Mouse (Mus musculus) midbrain, postnatal 0 days (tissue): ENCODE measurements around the gene Cib4. TPM values are rescaled to one million over a fixed set of nuclear protein-coding genes. Genes with fewer than 3 reads are reported as not detected.
A peak's percentile ranks its signal among the peaks of the same experiment; 100 is the strongest.

Experiments used
- ATAC-seq: fragments of 200-750 bp; cut with Nextera tagmentation; 2 replicates; pipeline ENCODE4 v1.8.0; 2017; ENCODE audit warnings: moderate number of reproducible peaks, mild to moderate bottlenecking, moderate TSS enrichment, moderate library complexity; ENCODE audit not compliant: low FRiP score
- DNase-seq: peaks from one replicate; pipeline ENCODE4 v3.0.0-alpha.2; 2015; ENCODE audit warnings: low spot score
- H3K27ac ChIP-seq: fragments of 300-500 bp; sonication (generic); 2 replicates; pipeline ENCODE4 v1.5.1; 2014; ENCODE audit warnings: low read depth, mild to moderate bottlenecking, low read length, mixed read lengths
- H3K27me3 ChIP-seq: fragments of 300-500 bp; sonication (generic); 2 replicates; pipeline ENCODE4 v1.6.1; 2014; ENCODE audit warnings: low read length, control low read depth, mixed read lengths; ENCODE audit not compliant: insufficient read depth
- H3K36me3 ChIP-seq: fragments of 300-500 bp; sonication (generic); 2 replicates; pipeline ENCODE4 v1.6.1; 2014; ENCODE audit warnings: low read length, control low read depth, mixed read lengths; ENCODE audit not compliant: insufficient read depth
- H3K4me1 ChIP-seq: fragments of 300-500 bp; sonication (generic); 2 replicates; pipeline ENCODE4 v1.6.1; 2014; ENCODE audit warnings: mild to moderate bottlenecking, control low read depth, antibody characterized with exemption, low read length, mixed read lengths; ENCODE audit not compliant: insufficient read depth
- H3K4me2 ChIP-seq: fragments of 300-500 bp; sonication (generic); 2 replicates; pipeline ENCODE4 v1.6.1; 2014; ENCODE audit warnings: low read depth, mild to moderate bottlenecking, low read length, mixed read lengths; ENCODE audit not compliant: poor library complexity, severe bottlenecking
- H3K4me3 ChIP-seq: fragments of 300-500 bp; sonication (generic); 2 replicates; pipeline ENCODE4 v1.5.1; 2014; ENCODE audit warnings: low read depth, mild to moderate bottlenecking, low read length, moderate library complexity
- H3K9ac ChIP-seq: fragments of 300-500 bp; sonication (generic); replicated peaks from 2 replicates; pipeline ENCODE4 v1.6.1; 2014; ENCODE audit warnings: mild to moderate bottlenecking, low read length, moderate library complexity, mixed read lengths; ENCODE audit not compliant: poor library complexity, severe bottlenecking
- H3K9me3 ChIP-seq: fragments of 300-500 bp; sonication (generic); 2 replicates; pipeline ENCODE4 v1.6.1; 2016; ENCODE audit warnings: low read length, control low read depth
- CTCF ChIP-seq: IDR thresholded peaks from 2 replicates; pipeline ENCODE4 v1.5.1; 2016; ENCODE audit warnings: antibody characterized with exemption, mild to moderate bottlenecking
- WGBS: fragments of 180-500 bp; shearing (Covaris S2); extraction: QIAGEN DNeasy Blood & Tissue Kit; methylation state at CpG from one replicate; pipeline ENCODE4 v1.1.7; 2014; 5-methylcytosine and 5-hydroxymethylcytosine counted together
- polyA plus RNA-seq: library from polyadenylated mRNA; unstranded; fragments of >200 nt; fragmentation: Nextera tagmentation; extraction: Ambion mirVana; gene quantifications from 2 replicates; pipeline ENCODE4 v1.2.1, GENCODE M21; 2015
- total RNA-seq: library from RNA; depleted of rRNA; stranded (reverse); fragments of >200 nt; gene quantifications from 2 replicates; pipeline ENCODE4 v1.2.3, GENCODE M21; 2014

Cib4 gene
- total and polyA plus RNA-seq, 2 experiments from 2014 or later, result not detected

DNA sequence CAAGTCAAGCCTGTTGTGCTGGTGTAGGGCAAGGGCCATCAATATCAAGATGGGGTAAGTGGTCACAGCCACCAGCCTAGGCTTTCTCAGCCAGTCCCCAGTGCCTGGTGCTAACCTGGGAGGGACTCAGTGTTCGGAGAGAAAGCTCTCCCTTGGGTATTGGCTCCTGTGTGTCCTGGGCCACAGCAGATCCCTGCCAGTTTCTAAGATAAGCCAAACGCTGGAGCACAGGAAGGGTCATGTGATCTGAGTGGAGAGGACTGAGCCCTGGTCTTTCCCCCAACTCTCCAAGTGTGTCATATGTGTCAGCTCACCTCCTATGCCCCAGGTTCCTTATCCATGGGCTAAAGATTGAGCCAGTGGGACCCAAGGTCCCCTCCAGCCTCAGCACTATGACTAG lies 41.5 kb upstream of the Cib4 start:
- Histone ChIP-seq H3K36me3 (no peaks in the 10 kb centered on the region), H3K4me2 (peak overlapping the region; percentile 97), H3K9me3 (no peaks in the 10 kb centered on the region), H3K27me3 (no peaks in the 10 kb centered on the region), H3K9ac (0 out of 2 replicates have a peak overlapping the region, but pooled peaks have one; percentile 85), H3K4me3 (peak overlapping the region; percentile 79; the same call in 1 of the 2 replicates), H3K27ac (no peak overlapping the region), H3K4me1 (peaks cover 9% of the 10 kb centered on the region)
- 25% methylated on average over 2 of the region's 2 CpGs for WGBS
- no peak for TF ChIP-seq CTCF
- no peak for DNase-seq
- ATAC-seq, result no peak

DNA sequence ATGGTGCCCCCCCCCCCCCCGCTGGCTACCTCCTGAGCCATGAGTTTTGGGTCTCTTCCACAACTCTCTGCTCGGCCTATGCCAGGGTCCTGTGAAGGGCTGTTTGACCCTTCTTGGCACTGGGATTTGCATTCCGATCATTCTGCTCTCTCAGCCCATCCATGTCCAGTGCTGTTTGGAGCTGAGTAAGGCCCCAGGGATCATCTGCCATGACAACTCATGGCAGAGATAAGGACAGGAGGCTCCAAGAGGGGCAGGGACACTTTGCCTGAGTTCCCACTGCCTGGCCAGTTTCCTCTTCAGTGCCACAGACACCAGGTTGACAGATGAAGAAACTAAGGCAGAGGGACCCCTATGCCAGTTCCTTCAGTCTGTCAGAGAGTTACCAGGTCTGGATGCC lies 41.0 kb upstream of the Cib4 start:
- DNase-seq, result peak; percentile 44
- Histone ChIP-seq H3K36me3 (no peaks in the 10 kb centered on the region), H3K27ac (no peak overlapping the region), H3K27me3 (no peaks in the 10 kb centered on the region), H3K9me3 (no peaks in the 10 kb centered on the region), H3K4me1 (peaks cover 7% of the 10 kb centered on the region), H3K9ac (no peak overlapping the region), H3K4me2 (no peak overlapping the region), H3K4me3 (no peak overlapping the region)
- WGBS, result 86% methylated on average over 3 of the region's 3 CpGs
- no peak for ATAC-seq
- TF ChIP-seq CTCF, result no peak

DNA sequence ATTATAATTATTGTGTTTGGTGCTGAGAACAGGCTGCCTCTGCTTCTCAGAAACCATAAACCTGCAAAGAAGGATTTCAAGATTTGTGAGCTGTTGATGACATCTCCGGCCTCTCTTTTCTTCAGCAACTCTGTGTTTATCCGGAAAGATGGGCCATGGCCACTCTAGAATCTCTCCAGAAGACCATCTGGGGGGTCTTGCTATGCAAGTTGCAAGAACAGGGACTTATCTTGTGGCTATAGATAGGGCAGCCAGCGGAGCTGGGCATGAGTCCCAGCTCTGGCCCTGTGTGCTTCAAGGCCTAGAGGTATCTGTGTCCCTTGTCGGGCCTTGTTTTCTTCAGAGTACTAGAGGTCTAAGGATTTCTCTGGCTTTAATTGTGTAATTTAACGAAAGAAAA lies 36.4 kb upstream of the Cib4 start:
- H3K4me3 ChIP-seq, result no peak overlapping the region
- H3K9me3 ChIP-seq, result no peaks in the 10 kb centered on the region
- no peaks in the 10 kb centered on the region for H3K4me1 ChIP-seq
- no peak overlapping the region for H3K27ac ChIP-seq
- 86% methylated on average over 5 of the region's 5 CpGs for WGBS
- DNase-seq (no peak), ATAC-seq (no peak)
- H3K4me2 ChIP-seq, result no peak overlapping the region
- no peaks in the 10 kb centered on the region for H3K36me3 ChIP-seq
- TF ChIP-seq CTCF, result no peak
- no peaks in the 10 kb centered on the region for H3K27me3 ChIP-seq
- H3K9ac ChIP-seq, result no peak overlapping the region

DNA sequence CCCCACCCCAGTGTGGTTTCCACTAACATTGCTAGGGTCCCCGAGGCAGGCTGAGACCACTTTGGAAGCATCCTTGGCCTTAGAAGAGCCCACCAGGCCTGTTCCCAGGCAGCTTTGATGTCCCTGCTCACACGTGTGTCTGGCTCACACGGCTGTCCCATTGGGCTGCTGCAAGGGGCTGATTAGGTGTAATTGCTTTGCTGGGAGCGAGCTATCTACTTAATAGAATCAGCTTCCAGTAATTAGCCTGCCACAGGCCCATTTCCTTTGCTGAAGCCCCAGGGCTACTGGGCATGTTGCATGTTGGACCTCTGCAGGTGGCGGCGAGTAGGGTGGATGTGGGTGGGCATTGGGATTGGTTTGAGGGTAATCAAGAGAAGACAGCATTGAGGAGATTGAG lies 35.1 kb upstream of the Cib4 start:
- Histone ChIP-seq H3K4me3 (no peak overlapping the region), H3K4me1 (no peaks in the 10 kb centered on the region), H3K9ac (no peak overlapping the region), H3K27ac (no peak overlapping the region), H3K36me3 (no peaks in the 10 kb centered on the region), H3K9me3 (no peaks in the 10 kb centered on the region), H3K4me2 (no peak overlapping the region), H3K27me3 (no peaks in the 10 kb centered on the region)
- TF ChIP-seq CTCF, result no peak
- 57% methylated on average over 6 of the region's 6 CpGs for WGBS
- no peak; the same call in 1 of the 2 replicates for ATAC-seq
- no peak for DNase-seq

DNA sequence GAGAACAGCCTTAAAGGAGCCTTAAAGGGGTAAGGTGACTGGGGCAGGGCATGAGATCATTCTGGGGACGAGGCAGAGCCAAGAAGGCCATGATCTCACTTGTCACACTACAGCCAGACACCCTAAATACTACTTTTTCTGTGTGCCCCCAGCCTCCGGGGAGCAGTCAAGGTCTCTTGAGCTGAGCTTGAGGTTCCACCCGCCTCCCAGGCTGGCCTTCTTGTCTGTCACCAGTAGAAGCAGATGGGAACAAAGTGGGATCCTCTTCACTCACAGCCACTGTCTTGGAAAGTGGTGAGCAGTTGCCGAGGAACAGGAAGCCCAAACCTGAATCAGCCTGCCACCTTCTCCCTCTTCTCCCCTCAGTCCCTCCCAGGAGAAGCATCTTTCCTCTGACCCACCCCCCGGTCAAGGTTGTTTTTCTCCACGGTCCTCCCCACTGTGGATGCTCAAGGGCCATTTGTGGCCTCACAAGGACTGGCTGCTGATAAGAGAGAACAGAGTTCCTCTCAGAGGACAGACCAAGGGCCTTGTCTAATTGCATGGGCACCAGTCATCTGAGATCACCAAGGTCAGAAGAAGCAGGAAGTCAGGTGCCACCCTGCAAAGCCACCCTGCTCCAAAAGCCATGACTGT lies 32.9 kb upstream of the Cib4 start:
- no peak overlapping the region for H3K4me3 ChIP-seq
- no peaks in the 10 kb centered on the region for H3K36me3 ChIP-seq
- no peak for TF ChIP-seq CTCF
- no peaks in the 10 kb centered on the region for H3K27me3 ChIP-seq
- H3K9ac ChIP-seq, result no peak overlapping the region
- no peak overlapping the region for H3K27ac ChIP-seq
- WGBS, result 80% methylated on average over 6 of the region's 6 CpGs
- H3K4me1 ChIP-seq, result no peaks in the 10 kb centered on the region
- H3K9me3 ChIP-seq, result no peaks in the 10 kb centered on the region
- DNase-seq (no peak), ATAC-seq (no peak)
- no peak overlapping the region for H3K4me2 ChIP-seq

DNA sequence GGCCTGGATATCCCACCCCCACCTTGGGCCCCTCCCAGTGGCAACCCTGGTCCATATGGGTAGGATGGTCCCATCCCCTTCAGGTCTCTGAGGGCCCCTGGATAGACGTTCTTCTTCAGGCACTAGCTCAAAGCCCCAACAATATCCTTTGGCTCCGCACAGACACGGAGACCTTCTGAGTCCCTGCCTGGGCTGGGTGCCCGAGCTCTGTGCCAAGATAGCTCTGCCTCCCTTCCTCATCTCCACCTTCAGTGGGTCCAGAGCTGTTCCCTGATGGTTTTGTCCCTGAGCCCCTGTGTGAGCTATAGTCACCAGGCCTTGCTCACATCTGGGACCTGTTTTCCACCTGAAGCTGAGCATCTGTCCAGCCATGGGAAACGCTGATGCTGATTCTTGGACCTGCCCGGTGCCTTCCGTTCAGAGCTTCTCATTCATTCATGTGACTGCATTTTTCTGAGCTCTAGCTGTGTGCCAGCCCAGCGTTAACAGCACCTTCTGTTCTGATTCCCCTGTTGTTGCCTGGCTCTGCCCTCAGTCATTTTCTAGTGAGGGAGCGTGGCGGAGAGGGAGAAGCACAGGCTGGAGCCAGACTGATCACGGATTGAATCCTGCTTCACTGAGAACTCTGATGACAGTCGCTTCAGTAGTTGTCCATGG lies 32.1 kb upstream of the Cib4 start:
- Histone ChIP-seq H3K4me2 (no peak overlapping the region), H3K27ac (no peak overlapping the region)
- ATAC-seq, result no peak

More for the DNA sequence above, 32.1 kb upstream of the Cib4 start:
- H3K9me3 ChIP-seq, result no peaks in the 10 kb centered on the region
- no peaks in the 10 kb centered on the region for H3K36me3 ChIP-seq
- H3K4me1 ChIP-seq, result no peaks in the 10 kb centered on the region
- WGBS, result 74% methylated on average over 12 of the region's 12 CpGs
- H3K4me3 ChIP-seq, result no peak overlapping the region
- no peak overlapping the region for H3K9ac ChIP-seq
- no peaks in the 10 kb centered on the region for H3K27me3 ChIP-seq
- DNase-seq, result peak; percentile 50
- no peak for TF ChIP-seq CTCF
